Mouse (Mus musculus) MEL (cell line): ENCODE results near the gene Zfp512. TPM values are rescaled to one million over a fixed set of nuclear protein-coding genes. Genes with fewer than 3 reads are reported as not detected.

ENCODE experiments used
- DNase-seq: peaks from one replicate; pipeline ENCODE4 v3.0.0; 2011; ENCODE audit warnings: low read depth, low spot score
- H3K27ac ChIP-seq: 2 replicates; pipeline ENCODE4 v1.5.1; 2012; ENCODE audit warnings: low read depth, mild to moderate bottlenecking, control low read depth, low read length, moderate library complexity; ENCODE audit not compliant: control insufficient read depth
- H3K27me3 ChIP-seq, 2 experiments: fragments of 150-350 bp in 1 of 2; sonication (generic) in 1 of 2; 2 replicates each; pipeline ENCODE4 v1.6.1; 2012; ENCODE audit warnings: low read length in 2 of 2, mild to moderate bottlenecking in 2 of 2, improper control_type of control experiment in 1 of 2, moderate library complexity in 1 of 2; ENCODE audit not compliant: insufficient read depth in 2 of 2, control insufficient read depth in 1 of 2
- H3K36me3 ChIP-seq, 2 experiments: 2 replicates each; pipeline ENCODE4 v1.6.1; 2012 to 2014; ENCODE audit warnings: low read length in 2 of 2, improper control_type of control experiment in 1 of 2, inconsistent platforms in 1 of 2, mild to moderate bottlenecking in 1 of 2; ENCODE audit not compliant: insufficient read depth in 2 of 2, control insufficient read depth in 1 of 2
- H3K4me1 ChIP-seq, 2 experiments: fragments of 150-350 bp in 1 of 2; sonication (generic) in 1 of 2; 2 replicates each; pipeline ENCODE4 v1.6.1; 2012; ENCODE audit warnings: low read length in 2 of 2, improper control_type of control experiment in 1 of 2, mild to moderate bottlenecking in 1 of 2; ENCODE audit not compliant: insufficient read depth in 2 of 2, control insufficient read depth in 1 of 2
- H3K4me3 ChIP-seq, 2 experiments: fragments of 150-350 bp in 1 of 2; sonication (generic) in 1 of 2; 2 replicates each; pipeline ENCODE4 v1.5.1; 2012; ENCODE audit warnings: low read depth in 2 of 2, low read length in 2 of 2, mild to moderate bottlenecking in 2 of 2, moderate library complexity in 2 of 2, control low read depth in 1 of 2, improper control_type of control experiment in 1 of 2; ENCODE audit not compliant: control insufficient read depth in 1 of 2, insufficient read depth in 1 of 2
- H3K79me2 ChIP-seq: 2 replicates; pipeline ENCODE4 v1.6.1; 2012; ENCODE audit warnings: mild to moderate bottlenecking, low read length, moderate library complexity; ENCODE audit not compliant: control insufficient read depth, poor library complexity, insufficient read depth
- H3K9ac ChIP-seq: 2 replicates; pipeline ENCODE4 v1.6.1; 2012; ENCODE audit warnings: low read depth, mild to moderate bottlenecking, control low read depth, low read length, moderate library complexity; ENCODE audit not compliant: control insufficient read depth, poor library complexity, severe bottlenecking
- H3K9me3 ChIP-seq: fragments of 150-350 bp; sonication (generic); replicated peaks from 2 replicates; pipeline ENCODE4 v1.6.1; 2012; ENCODE audit warnings: mild to moderate bottlenecking, low read length, improper control_type of control experiment, moderate library complexity; ENCODE audit not compliant: insufficient read depth
- CTCF ChIP-seq, 3 experiments: IDR thresholded peaks in 2 of 3; conservative IDR thresholded peaks in 1 of 3; 2 replicates each; pipeline ENCODE4 v1.5.1; 2011 to 2012; ENCODE audit warnings: low read length in 3 of 3, low read depth in 2 of 3, mild to moderate bottlenecking in 2 of 3, improper control_type of control experiment in 1 of 3, inconsistent platforms in 1 of 3, mixed read lengths in 1 of 3, moderate library complexity in 1 of 3; ENCODE audit not compliant: control insufficient read depth in 1 of 3, insufficient read depth in 1 of 3, poor library complexity in 1 of 3, severe bottlenecking in 1 of 3
- E2F4 ChIP-seq: IDR thresholded peaks from 2 replicates; pipeline ENCODE4 v1.6.1; 2011; ENCODE audit warnings: low read depth, low read length, improper control_type of control experiment, borderline replicate concordance
- EP300 ChIP-seq, 2 experiments: IDR thresholded peaks; 2 replicates each; pipeline ENCODE4 v1.6.1; 2011; ENCODE audit warnings: improper control_type of control experiment in 2 of 2, low read length in 2 of 2, low read depth in 1 of 2, mild to moderate bottlenecking in 1 of 2
- GATA1 ChIP-seq: IDR thresholded peaks from 2 replicates; pipeline ENCODE4 v1.6.1; 2011; ENCODE audit warnings: low read depth, low read length, improper control_type of control experiment
- KAT2A ChIP-seq: conservative IDR thresholded peaks from 2 replicates; pipeline ENCODE4 v1.6.1; 2012; ENCODE audit warnings: low read depth, low read length, improper control_type of control experiment, inconsistent platforms
- MYC ChIP-seq: IDR thresholded peaks from 2 replicates; pipeline ENCODE4 v1.6.1; 2011; ENCODE audit warnings: low read depth, mild to moderate bottlenecking, low read length, improper control_type of control experiment, moderate library complexity
- POLR2A ChIP-seq, 2 experiments: IDR thresholded peaks; 2 replicates each; pipeline ENCODE4 v1.6.1; 2011 to 2012; ENCODE audit warnings: low read length in 2 of 2, mild to moderate bottlenecking in 2 of 2, control low read depth in 1 of 2, improper control_type of control experiment in 1 of 2, low read depth in 1 of 2, moderate library complexity in 1 of 2; ENCODE audit not compliant: control insufficient read depth in 1 of 2, insufficient read depth in 1 of 2, poor library complexity in 1 of 2
- POLR2AphosphoS2 ChIP-seq: IDR thresholded peaks from 2 replicates; pipeline ENCODE4 v1.6.1; 2011; ENCODE audit warnings: low read length, improper control_type of control experiment
- SIN3A ChIP-seq: IDR thresholded peaks from 2 replicates; pipeline ENCODE4 v1.6.1; 2012; ENCODE audit warnings: low read length, improper control_type of control experiment, inconsistent platforms
- TCF12 ChIP-seq: IDR thresholded peaks from 2 replicates; pipeline ENCODE4 v1.6.1; 2014; ENCODE audit warnings: low read depth, mild to moderate bottlenecking, inconsistent platforms, low read length, improper control_type of control experiment, moderate library complexity
- USF2 ChIP-seq, 2 experiments: IDR thresholded peaks; 2 replicates each; pipeline ENCODE4 v1.6.1; 2011 to 2012; ENCODE audit warnings: improper control_type of control experiment in 2 of 2, low read length in 2 of 2, borderline replicate concordance in 1 of 2, inconsistent platforms in 1 of 2, low read depth in 1 of 2, mild to moderate bottlenecking in 1 of 2; ENCODE audit not compliant: insufficient read depth in 1 of 2
- ZNF384 ChIP-seq: IDR thresholded peaks from 2 replicates; pipeline ENCODE4 v1.6.1; 2012; ENCODE audit warnings: low read depth, mild to moderate bottlenecking, inconsistent platforms, low read length, improper control_type of control experiment
- polyA plus RNA-seq, 2 experiments: library from polyadenylated mRNA; stranded (reverse) in 1 of 2; unstranded in 1 of 2; fragments of >175 nt in 1 of 2; fragments of >200 nt in 1 of 2; gene quantifications; 2 replicates each; pipeline versions ENCODE4 v1.2.1 to v1.2.4; 2012; ENCODE audit warnings: low replicate concordance in 2 of 2, low read depth in 1 of 2; ENCODE audit not compliant: insufficient read length in 2 of 2, insufficient read depth in 1 of 2, missing spikeins in 1 of 2
- total RNA-seq: library from RNA; depleted of rRNA; stranded (reverse); fragments of 300-350 nt; gene quantifications from 2 replicates; pipeline ENCODE4 v1.2.3, GENCODE M21; 2012

Zfp512 gene
- total and polyA plus RNA-seq, 3 experiments: 36.6 to 47.0 TPM; not detected in 1

DNA sequence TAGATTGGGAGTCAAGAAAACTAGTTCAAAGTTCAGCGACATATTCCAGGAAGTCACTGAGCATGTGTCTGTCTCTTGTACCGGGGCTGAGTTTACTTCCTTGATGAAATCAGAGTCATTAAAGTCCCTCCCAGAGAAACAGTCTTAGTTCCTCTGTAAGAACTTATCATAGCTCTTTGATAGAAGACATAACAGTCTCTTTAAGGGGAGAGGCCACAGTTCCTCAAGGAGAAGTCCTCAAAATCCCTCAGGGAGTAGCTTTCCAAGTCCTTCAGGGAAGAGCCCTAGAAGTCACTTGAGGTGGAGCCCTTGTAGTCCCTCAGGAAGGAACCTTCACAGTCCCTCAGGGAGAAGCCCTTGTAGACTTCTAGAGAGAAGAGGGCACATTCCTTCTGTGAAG lies 895 bp upstream of the Zfp512 start (continued):
- TF ChIP-seq MYC (peak; percentile 95), CTCF (IDR thresholded peaks at IDR 0.05 in 2 of 3, conservative IDR thresholded peaks at IDR 0.05 in 1 of 3; ENCODE audit: control insufficient read depth in 1 of 3, insufficient read depth in 1 of 3, low read depth in 2 of 3, low read length in 3 of 3, poor library complexity in 1 of 3, severe bottlenecking in 1 of 3) (no peak), TCF12 (no peak), POLR2A (IDR thresholded peaks at IDR 0.05; ENCODE audit: control insufficient read depth in 1 of 2, insufficient read depth in 1 of 2, low read depth in 1 of 2, low read length in 2 of 2, poor library complexity in 1 of 2) (peak in 1 of 2 experiments; percentile 56; a peak in 2 of 4 replicates)

DNA sequence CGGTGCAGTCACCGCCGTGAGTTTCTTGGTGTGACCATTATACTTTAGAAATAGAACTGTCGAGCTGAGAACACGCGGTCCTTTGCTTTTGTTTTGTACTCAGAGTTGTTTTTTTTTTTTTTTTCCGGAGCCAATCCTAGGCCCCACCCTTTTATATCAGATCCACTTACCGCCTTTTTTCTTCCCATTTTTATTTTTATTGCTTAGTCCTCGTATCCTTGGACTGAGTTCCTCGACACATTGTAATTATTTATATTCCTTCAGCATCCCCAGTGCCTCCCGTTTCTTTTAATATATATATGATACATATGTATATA lies 289 bp downstream of the Zfp512 start:
- DNase-seq: no peak
- Histone ChIP-seq H3K27ac (peak overlapping the region; percentile 86), H3K36me3 (peaks cover 0 to 23% of the 10 kb centered on the region in 2 experiments; a peak in 2 of 4 replicates), H3K4me3 (peak overlapping the region; percentile 35 to 68), H3K79me2 (peaks cover 16% of the 10 kb centered on the region), H3K9me3 (no peaks in the 10 kb centered on the region), H3K4me1 (peaks cover 5 to 20% of the 10 kb centered on the region in 2 experiments), H3K9ac (peak overlapping the region; percentile 89), H3K27me3 (no peaks in the 10 kb centered on the region; a peak in 1 of 4 replicates)
- TF ChIP-seq GATA1 (peak; percentile 51), SIN3A (peak; percentile 41; the same call in 1 of the 2 replicates), MYC (peak; percentile 86), ZNF384 (peak; percentile 96), E2F4 (peak; percentile 51; the same call in 1 of the 2 replicates), USF2 (IDR thresholded peaks at IDR 0.05; ENCODE audit: borderline replicate concordance in 1 of 2, insufficient read depth in 1 of 2, low read depth in 1 of 2, low read length in 2 of 2) (no peak), CTCF (IDR thresholded peaks at IDR 0.05 in 2 of 3, conservative IDR thresholded peaks at IDR 0.05 in 1 of 3; ENCODE audit: control insufficient read depth in 1 of 3, insufficient read depth in 1 of 3, low read depth in 2 of 3, low read length in 3 of 3, poor library complexity in 1 of 3, severe bottlenecking in 1 of 3) (no peak)

- no peaks in the 10 kb centered on the region for H3K27me3 ChIP-seq
- H3K9me3 ChIP-seq: no peaks in the 10 kb centered on the region
- peak overlapping the region; percentile 35 to 67 for H3K4me3 ChIP-seq
- TF ChIP-seq KAT2A (no peak), EP300 (IDR thresholded peaks at IDR 0.05; ENCODE audit: low read depth in 1 of 2, low read length in 2 of 2) (no peak), POLR2AphosphoS2 (0 out of 2 replicates have a peak, but pooled peaks have one; percentile 1)
- peak overlapping the region; percentile 89 for H3K9ac ChIP-seq
- peak overlapping the region; percentile 44 for H3K27ac ChIP-seq
- H3K36me3 ChIP-seq: peaks cover 0 to 23% of the 10 kb centered on the region in 2 experiments; a peak in 2 of 4 replicates
- peak; percentile 54 for DNase-seq
- peaks cover 16% of the 10 kb centered on the region for H3K79me2 ChIP-seq
- peaks cover 5 to 20% of the 10 kb centered on the region in 2 experiments for H3K4me1 ChIP-seq
These were observed 717 bp downstream of the Zfp512 start for GRCm38 (mm10) chr5:31452886-31453410.
